Mouse (Mus musculus) MEL-GATA-1-ER (cell line): ENCODE data around the gene Polr2l.

Experiments used
- DNase-seq: peaks from one replicate; pipeline ENCODE4 v3.0.0-alpha.2; 2012; ENCODE audit warnings: low read depth; ENCODE audit errors: extremely low read depth

Polr2l gene

DNA sequence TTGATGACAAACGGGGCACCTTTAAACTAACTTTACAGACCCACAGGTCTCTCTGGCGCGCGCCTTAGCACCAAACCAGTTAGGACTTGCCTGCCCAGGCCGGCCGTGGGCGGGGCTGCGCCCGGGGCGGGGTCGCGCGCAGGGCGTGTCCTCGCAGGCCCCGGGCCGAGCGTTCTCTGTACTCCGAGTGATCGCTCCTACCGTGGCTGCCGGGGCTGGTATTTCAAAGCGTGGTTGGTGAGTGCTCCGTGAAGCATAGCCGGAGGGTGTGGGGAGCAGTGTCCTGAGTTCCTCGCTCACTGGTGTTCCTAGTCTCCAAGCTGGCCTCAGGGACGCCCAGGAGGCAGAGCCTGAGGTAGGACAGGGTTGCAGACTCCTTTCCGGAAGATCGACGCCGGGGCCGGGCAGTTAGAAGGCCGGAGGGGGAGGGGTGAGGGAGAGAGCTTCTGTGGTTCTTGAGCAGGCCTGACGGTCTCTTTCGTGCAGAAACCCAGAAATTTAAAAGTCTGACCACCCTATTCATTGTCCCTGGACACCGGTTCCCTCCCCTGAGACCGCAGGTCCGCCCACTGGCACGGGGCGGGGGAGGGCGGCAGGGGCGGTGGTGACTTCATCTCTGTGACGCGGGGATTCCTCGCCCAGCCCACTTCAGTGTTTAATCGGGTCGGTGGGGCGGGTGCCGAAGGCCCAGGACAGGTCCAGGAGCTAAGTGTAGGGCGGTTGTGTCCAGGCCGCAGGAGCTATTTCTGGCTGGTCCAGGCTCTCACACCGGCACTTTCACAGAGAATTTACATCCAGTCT is 7.5 kb downstream of the Polr2l start, which contains the start of gene Cd151:
Gene Cd151, plus strand, starts transcription at position 163 of the 801 bp plus-strand sequence.
- DNase-seq = no peak

DNA sequence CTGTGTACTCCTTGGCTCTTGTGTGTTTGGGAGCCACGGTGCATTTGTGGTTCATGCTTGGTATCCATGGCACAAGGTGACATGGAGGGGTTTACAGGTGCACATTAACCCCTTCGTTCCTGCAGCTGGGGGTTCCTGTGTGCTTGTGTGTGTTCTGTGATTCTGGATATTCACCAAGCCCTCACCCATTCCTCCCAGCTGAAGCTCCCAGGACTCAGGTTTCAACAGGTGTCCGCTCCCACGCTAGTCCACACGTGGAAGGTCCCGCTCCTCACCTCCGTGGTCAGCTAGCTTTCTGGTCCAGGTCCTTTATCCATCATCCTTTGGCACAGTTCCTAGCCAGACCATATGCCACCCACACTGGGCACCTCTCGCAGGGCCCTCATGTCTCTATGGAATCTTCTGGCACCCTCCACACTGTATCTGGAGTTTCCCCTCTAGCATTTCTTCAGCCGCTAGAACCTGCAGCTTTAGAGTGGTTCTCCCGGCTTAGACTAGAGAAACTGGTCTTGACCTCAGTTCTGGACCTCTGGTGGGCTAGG is 8.3 kb downstream of the Polr2l start:
- no peak for DNase-seq

GRCm38 (mm10) chr7:141466045-141466394 is 8.9 kb downstream of the Polr2l start:
- DNase-seq = no peak

- no peak for DNase-seq
These were observed 9.4 kb downstream of the Polr2l start for GRCm38 (mm10) chr7:141465388-141466044.

GRCm38 (mm10) chr7:141464603-141465201 is 10.2 kb downstream of the Polr2l start:
- DNase-seq = no peak

GRCm38 (mm10) chr7:141463824-141464602 is 10.9 kb downstream of the Polr2l start:
- no peak for DNase-seq

GRCm38 (mm10) chr7:141462333-141462821 is 12.6 kb downstream of the Polr2l start:
- no peak for DNase-seq

DNA sequence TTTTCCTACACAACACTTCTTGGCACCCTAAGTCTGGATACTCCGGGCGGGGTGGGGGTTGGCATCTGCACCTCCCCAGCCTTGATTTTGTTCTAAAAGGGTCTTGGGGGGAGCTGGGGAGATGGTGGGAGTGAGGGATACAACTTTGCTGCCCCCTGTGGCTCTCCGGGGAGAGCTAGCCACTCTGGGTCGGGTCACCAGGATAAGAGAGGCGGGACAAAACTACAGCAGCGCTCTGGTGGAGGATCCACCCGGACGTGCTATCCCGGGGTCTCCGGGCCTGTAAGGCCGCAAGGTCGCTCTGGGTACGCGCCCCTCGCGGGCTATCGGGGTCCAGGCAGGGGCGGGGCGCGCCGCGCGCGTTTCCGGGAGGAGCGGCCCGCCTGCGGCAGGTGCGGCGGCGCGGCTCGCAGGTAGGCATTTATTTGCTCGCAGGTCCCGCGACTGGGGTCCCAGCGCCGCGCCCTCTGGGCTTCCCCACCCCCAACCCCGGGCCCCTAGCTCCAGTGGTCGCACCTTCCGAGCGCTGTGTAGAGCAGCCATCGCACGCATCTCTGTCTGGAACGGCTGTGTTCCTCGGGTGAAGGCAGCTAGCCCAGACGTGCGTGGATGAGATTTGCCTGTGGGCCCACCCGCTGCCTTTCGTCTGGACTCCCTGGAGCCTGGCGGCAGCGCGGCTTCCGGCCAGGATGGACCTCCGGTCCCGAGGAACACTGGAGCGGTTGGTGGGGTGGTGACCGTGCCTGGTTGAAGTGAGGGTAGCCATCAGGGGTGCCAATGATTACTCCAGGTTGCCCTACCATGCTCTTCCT is 13.2 kb downstream of the Polr2l start:
- no peak for DNase-seq

DNA sequence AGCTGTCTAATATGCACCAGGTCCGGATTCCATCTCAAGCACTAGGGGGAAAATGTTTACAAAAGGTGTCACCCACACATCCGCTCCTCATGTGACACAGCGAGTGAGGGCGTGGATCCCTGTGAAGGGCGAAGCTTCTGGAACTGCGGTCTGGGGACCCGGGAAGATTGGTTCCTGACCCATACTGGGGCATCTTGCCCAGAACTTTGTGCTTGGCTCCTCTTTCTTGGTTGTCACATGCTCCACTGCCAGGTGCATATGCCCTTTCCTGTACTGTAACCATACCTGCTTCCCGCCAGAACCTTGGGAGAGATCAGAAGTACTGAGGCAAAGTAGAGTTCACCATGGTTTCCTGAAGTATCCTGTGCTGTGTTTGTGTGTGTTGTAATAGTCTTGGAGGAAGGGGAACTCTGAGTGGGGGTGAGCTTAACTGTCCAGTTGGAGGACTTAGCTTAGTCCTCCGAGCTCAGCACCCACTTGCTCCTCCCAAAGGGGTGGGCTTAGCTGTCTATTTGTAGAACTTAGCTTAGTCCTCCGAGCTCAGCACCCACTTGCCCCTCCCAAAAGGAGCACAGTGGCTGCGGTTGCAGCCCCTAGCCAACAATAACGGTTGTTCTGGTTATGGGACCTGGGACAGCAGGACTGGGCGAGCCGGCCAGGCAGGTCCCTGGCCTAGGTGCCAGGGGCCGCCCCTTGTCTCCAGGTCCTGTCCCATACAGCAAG is 14.4 kb downstream of the Polr2l start, which contains the start of gene Cracr2b:
Gene Cracr2b, plus strand, starts transcription at position 704 of the 723 bp plus-strand sequence.
- no peak for DNase-seq

DNA sequence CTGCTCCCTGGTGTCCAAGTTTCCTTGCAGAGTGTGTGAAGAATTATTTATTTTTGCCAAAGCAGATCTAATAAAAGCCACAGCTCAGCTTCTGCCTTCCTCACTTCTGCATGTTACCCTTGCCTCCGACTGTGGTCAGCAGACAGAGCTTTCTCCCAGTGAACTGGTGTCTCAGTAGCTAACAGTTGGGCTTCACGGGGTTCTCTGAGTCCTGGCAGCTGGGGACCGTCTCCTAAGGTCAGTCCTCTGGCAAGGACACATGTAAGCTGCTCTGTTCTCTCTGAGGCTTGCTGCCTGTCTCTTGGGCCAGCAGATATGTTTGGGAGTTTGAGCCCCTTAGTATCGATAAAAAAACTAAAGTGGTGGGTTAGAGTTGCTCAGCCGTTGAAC is 14.9 kb downstream of the Polr2l start:
- DNase-seq = no peak

DNA sequence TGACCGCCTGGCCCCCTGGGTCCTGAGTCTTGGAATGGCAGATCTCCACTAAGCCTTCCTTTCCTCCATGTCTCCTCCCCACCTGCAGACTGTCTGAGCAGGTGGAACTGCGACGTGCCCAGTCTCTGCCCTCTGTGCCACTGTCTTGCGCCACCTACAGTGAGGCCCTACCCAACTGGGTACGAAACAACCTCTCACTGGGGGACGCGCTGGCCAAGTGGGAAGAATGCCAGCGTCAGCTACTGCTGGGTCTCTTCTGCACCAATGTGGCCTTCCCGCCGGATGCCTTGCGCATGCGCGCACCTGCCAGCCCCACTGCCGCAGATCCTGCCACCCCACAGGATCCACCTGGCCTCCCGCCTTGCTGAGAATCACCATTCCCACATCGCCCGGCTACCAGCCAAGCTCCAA is 15.6 kb downstream of the Polr2l start:
- DNase-seq = no peak

GRCm38 (mm10) chr7:141458661-141459060 is 16.3 kb downstream of the Polr2l start:
- no peak for DNase-seq

GRCm38 (mm10) chr7:141457986-141458660 is 16.8 kb downstream of the Polr2l start:
- no peak for DNase-seq

GRCm38 (mm10) chr7:141457236-141457635 is 17.7 kb downstream of the Polr2l start:
- DNase-seq = no peak

DNA sequence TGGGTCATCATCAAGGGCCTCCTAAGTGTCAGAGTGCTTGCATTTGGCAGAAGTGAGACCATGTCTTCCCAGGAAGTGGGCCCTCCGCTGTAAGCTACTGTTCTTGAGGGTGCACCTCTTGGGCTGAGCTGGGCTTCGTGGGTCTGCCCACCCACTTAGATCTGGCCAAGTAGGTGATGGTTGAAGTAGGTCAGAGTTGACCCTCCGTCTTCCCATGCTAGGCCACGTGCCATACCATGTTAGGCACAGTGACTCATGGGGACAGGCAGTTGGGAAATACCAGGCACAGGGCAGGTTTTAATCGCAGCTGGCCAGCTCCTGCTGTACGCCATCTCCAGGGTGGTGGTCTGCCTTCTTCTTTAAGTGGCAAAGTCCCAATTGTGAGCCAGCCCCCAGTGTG is 18.2 kb downstream of the Polr2l start:
- DNase-seq = no peak

DNA sequence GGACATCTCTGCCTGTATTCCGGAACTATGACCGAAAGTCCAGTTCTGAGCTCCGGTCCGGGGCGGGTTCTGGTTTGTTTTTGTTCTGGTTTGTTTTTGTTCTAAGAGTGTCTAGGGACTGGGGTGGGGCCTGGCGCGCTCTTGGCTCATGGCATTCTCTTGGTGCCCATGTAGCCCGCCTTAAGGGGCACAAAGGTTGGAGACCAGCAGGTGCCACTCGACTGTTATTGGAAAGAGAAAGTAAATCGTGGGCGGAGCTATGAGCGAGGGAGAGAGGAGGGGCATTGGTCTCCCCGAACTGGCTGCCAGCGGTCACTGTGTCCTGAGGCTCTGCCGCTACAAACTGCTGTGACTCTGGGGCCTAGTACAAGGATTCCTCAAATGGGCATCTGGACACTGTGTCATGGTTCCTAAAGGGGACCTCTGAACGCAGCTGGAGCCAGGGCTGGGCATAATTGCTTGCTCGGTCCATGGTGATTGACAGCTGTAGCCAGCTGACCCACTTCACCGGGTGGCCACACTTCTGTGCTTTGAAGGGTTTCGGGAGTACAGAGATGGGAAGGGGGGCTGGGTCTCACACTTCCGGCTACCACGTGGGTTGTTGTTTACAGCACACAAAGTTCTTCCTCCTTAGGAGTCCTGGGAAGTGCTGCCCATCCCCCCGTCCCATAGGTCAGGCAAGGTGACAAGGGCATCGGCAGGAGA is 19.2 kb downstream of the Polr2l start:
- DNase-seq = no peak

DNA sequence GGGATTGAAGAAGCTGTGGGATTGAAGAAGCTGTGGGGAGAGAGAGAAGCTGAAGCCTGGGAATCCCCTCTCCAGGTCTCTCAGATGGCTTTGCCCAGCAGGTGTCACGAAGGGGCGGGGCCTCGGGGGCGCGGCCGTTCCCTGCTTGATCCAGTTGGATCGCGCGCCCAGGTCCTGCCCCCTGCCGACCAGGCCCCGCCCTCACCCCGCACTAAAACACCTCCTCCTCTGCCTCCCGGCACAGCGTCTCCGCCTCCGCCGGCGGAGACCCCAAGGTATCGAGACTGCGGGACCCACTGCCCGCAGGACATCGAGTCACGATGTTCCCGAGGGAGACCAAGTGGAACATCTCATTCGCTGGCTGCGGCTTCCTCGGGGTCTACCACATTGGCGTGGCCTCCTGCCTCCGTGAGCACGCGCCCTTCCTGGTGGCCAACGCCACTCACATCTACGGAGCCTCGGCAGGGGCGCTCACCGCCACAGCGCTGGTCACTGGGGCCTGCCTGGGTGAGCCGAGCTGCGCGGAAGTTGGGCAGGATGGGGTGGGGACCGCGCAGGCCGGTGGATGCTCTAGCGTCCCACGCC is 19.9 kb downstream of the Polr2l start, which contains the start of gene Pnpla2:
Gene Pnpla2, plus strand, starts transcription at position 232 of the 585 bp plus-strand sequence.
- peak; percentile 74 for DNase-seq

- no peak for DNase-seq
These were observed 21.3 kb downstream of the Polr2l start for GRCm38 (mm10) chr7:141453636-141454035.
